Mouse (Mus musculus): ENCODE measurements around the gene B9d2.

The B9d2 gene

DNA sequence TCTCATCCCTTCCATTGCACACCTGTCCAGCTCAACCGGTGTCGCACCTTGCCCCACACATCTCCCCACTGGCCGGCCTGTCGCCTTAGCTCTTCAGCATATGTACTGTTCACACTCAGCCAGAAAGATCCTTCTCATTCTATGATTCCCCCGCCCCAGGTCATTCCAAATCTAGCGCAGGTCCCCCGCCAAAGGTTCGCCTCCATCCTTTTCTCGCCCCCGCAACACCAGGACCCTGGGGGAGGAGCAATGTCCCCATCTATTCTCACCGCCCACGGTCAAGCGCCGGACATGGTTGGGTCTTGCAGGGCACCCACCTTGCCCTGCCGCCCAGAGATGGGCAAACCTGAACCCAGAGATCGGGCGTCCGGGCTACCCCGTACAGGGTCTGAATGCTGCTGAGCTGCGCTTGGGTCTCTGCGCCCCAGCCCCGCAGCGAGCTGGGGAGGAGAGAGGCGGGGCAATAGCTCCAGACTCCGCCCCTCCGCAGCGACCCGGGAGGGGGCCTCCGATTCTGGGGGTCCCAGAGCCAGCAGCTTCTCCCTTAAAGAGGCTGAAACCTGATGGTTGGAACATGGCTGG lies 5.8 kb upstream of the B9d2 start, which contains the start of gene Tmem91:
Tmem91 (minus strand) TSS at position 448 of the 582 bp plus-strand sequence.
- no peak for DNase-seq (ENCODE audit: low read depth, low spot score)

DNA sequence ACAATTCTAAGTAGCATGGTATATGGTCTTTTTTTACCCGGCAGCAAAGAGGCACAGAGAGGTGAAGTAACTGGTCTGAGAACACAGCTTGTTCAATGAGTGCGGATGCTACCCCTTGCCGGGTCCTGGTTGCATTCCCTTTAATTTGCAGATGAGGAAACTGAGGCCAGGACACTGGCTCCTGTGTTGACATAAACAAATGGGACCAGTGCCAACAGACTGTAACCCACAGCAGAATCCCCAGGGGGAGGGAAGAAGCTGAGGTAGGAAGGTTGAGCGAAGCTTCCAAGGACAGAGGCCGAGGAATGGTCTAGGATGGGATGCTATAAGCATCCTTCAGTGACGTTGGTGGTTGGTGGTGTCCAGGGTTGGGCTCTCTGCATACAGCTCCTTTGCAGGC lies 5.2 kb upstream of the B9d2 start:
- no peak for DNase-seq (ENCODE audit: low read depth, low spot score)

DNA sequence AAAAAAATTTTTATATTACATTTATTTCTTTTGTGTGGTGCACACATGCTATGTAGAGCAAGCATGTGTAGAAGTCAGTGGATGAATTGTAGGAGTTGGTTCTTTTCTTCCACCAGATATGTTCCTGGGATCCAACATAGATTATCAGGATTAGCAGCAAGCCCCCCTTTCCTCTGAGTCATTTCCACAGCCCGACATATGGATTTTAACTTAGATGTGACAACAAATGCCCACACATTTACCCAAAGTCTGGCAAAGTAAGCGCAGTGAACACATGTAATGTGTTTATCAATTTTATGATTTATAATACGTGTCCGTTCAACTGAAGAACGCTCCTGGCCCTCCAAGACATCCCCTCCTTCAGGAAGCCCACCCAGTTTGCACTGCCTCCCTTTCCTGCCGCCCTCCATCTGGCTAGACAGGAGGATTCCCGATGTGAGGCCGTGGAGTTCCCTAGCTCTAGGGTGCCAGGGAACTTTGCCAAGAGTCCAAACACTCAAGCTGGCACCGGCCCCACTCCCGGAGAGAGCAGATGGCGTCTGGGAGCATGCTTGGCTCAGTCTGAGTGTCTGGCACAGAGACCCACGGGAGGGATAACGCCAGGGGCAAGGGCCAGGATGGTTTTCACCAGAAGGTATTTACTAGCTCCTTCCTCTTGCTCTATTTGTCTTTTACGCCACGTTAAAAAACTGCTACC lies 4.3 kb upstream of the B9d2 start:
- DNase-seq (ENCODE audit: low read depth, low spot score), result no peak

DNA sequence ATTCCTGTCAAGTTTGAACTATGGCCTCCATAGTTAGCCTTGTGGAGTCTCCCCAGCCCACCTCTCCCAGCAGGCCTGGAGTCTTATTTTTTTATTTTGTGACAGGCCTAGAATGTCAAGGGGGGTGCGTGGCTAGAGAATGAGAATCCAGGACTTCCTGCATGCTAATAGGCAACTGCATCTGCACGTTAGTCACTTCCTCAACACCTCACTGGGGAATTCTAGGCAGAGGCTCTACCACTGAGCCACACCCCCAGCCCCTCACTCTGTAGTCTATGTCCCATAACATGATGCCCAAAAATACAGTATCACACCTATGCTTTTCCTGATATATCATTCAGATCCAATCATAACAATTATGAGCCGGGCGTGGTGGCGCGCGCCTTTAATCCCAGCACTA lies 3.6 kb upstream of the B9d2 start:
- no peak for DNase-seq (ENCODE audit: low read depth, low spot score)

DNA sequence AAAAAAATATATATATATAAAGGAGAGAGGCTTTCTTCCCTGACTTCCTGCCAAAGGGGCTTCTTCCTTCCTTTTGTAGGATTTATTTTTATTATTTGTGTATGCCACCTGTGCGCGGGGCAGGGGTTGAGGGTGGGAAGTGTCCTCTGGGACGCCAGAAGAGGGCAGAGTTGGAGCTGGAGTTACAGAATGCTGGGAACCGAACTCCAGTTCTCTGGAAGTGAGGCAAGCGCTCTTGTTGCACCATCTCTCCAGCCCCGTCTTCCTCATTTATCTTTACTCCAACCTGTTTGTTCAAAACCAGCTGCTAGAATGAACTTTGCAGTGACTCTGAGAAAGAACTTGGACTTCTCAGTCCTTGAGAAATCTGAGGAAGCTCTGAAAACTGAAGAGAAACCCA lies 609 bp upstream of the B9d2 start:
- DNase-seq (ENCODE audit: low read depth, low spot score), result no peak

DNA sequence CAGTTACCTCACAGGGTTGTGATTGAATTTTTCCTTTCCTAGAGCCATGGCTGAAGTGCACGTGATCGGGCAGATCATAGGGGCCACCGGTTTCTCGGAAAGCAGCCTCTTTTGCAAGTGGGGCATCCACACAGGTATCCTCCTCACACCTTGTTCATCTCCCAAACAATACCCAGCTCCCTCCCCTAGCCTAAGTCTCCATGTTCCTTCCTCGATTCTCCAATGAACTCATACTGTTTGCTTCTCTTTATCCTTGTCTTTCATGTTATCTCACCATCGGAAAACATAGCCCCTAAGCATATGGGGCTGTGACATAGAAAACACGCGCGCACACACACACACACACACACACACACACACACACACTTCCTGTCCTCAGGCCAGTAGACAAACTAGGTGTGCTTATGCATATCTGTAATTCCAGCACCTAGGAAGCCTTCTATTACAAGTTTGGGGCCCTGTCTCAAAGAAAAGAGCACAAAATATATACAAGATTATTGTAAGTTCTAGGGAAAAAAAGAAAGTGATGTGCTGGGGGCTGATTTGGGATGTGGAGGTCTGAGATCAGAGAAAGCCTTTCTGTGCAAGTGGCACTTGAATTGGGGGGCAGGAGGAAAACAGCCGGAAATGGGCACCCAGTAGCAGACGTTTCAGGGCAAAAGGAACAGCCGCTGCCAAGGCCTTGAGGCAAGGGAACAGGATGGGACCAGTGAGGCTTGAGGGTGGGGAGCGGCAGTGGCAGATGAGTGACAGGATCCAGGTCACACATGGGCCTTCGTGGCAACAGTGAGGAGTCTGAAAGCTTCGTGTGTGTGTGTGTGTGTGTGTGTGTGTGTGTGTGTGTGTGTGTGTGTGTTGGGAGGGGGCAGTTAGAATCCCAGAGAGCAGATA lies 1.0 kb downstream of the B9d2 start:
- peak; percentile 39 for DNase-seq (ENCODE audit: low read depth, low spot score)

DNA sequence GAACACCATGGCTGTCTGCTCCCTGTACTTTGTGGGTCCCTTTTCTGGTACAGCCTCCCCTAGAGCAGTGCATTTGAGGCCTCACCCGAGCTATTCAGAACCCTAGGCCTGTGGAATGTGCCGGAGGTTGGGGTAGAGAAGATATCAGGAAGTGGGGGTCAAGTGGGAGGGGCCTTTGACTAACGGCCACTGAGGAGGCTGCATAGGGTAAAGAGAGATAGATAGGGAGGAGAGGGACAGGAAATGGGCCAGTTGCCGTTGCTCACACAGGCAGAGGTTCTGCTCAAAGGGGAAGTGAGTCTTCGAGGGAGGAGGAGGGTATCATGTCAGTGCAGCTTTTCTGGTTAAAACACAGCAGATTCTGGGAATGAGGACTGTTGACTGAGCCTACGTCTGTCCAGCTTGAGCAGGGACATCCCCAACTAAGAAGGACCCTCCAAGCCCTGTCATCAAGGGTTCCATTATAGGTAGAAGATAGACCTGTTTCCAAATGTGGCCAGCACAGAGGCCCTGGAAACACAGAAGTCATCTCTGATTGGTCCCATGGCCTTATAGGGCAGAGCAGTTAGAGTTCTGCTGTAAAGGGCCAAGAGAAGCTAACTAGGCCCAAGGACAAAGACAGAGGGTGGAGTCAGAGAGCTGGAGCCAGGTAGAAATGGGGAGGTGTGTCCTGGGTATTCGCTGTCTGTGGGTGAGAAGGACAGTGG lies 3.0 kb downstream of the B9d2 start:
- DNase-seq (ENCODE audit: low read depth, low spot score), result peak; percentile 92

DNA sequence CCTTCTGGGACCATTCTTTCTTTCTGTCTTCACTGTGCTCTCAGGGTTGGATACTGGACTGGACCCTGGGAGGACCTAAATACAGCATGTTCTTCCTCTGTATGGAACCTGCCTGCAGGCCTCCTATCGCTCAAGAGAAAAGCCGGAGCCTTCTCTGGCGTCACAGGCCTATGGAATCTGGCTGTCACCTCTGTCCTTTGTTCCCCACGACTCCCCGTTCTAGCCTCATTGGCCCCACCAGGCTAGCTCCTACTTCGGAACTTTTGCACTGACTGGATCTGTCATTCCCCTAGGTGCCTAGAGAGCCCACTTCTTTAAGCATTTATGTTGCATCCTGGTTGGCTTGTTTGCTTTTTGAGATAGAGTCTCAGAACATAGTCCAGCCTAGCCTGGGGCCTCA lies 4.1 kb downstream of the B9d2 start:
- DNase-seq (ENCODE audit: low read depth, low spot score), result no peak

DNA sequence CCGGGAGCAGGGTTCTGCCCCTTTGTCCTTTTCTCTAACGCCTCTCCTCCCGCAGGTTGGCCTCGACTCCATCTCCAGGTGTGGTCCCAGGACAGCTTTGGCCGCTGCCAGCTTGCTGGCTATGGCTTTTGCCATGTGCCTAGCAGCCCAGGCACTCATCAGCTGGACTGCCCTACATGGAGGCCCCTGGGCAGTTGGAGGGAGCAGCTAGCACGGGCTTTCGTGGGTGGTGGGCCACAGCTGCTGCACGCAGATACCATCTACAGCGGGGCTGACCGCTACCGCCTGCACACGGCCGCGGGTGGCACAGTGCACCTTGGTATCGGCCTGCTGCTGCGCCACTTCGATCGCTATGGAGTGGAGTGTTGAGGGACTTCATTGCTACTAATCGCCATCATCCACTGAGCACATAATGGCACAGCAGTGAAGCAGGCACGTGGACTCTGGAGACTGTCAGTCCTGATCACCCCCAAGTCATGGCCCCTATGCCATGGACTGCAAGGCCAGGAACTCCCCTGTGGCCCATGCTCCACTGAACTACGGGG lies 5.4 kb downstream of the B9d2 start:
- DNase-seq (ENCODE audit: low read depth, low spot score), result no peak

DNA sequence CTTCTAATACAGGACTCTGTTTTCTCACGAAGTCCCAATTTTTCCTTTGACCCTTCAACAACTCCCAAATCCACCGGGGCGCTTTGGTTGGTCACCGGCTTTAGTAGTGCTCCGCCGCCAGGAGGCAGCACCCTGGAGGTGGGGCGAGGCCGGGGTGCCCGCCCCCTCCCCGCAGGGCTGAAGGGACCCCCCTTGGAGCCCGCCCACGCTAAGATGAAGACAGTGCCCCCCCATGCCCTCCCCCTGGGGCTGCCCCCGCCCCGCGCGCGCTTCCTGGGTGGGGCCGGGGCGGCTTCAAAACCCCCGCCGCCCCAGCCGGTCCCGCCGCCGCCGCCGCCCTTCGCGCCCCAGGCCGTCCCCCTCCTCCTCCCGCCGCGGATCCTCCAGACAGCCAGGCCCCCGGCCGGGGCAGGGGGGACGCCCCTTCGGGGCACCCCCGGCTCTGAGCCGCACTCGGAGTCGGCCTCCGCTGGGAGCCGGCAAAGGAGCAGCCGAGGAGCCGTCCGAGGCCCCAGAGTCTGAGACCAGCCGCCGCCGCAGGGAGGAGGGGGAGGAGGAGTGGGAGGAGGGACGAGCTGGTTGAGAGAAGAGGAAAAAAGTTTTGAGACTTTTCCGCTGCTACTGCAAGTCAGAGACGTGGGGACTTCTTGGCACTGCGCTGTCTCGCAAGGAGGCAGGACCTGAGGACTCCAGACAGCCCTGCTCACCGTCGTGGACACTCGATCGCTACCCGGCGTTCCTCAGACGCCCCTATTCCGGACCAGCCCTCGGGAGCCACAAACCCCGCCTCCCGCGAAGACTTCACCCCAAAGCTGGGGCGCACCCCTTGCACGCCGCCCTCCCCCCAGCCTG lies 6.3 kb downstream of the B9d2 start, which contains the start of gene Tgfb1:
Tgfb1 (plus strand) TSS at position 323 of the 852 bp plus-strand sequence.
- DNase-seq (ENCODE audit: low read depth, low spot score), result peak; percentile 90

DNA sequence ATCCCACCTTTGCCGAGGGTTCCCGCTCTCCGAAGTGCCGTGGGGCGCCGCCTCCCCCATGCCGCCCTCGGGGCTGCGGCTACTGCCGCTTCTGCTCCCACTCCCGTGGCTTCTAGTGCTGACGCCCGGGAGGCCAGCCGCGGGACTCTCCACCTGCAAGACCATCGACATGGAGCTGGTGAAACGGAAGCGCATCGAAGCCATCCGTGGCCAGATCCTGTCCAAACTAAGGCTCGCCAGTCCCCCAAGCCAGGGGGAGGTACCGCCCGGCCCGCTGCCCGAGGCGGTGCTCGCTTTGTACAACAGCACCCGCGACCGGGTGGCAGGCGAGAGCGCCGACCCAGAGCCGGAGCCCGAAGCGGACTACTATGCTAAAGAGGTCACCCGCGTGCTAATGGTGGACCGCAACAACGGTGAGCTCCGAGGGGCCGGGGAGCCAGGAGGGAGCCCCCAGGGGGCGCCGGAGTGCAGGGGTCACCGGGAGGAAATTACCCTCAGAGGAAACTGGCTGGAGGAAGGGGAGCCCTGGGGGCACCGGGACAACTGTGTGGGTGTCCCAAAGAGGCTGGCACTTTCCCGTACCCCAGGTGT lies 7.3 kb downstream of the B9d2 start:
- peak; percentile 83 for DNase-seq (ENCODE audit: low read depth, low spot score)

DNA sequence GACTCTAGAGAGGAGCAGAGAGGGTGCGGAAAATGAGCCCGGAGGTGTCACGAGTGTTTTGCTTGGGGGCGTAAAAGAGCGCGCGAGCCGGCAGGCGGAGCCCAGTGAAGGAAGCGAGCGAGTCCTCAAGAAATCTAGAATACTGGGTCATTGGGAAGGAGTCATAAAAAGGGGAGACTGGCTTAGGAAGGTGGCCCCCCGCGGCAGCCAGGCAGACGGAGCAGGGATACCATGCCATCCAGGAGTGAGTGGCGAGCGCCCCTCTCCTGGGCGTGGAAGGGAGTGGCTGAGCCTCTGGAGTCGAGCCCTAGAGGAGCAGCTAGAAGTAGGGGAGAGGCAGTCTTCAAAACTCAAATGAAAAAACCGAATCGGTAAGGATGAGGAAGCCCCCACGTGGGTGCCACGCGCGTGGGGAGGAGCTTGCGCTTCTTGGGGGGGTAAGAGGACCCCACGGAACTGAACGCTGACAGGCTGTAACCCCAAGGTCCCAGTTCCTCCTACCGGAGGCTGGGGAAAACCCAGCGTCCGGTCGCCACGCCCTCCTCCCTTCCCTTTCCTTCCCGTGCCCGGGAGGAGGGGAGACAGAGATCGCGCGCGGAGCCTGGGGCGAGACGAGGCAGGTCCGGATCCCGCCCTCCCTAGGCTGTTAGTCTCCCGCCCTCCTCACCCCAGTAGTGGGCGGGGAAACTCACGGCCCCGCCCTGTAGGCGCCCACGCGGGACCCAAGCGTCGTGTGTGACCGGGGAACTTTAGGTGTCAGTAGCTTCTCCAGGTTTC lies 8.4 kb downstream of the B9d2 start:
- peak; percentile 81 for DNase-seq (ENCODE audit: low read depth, low spot score)

DNA sequence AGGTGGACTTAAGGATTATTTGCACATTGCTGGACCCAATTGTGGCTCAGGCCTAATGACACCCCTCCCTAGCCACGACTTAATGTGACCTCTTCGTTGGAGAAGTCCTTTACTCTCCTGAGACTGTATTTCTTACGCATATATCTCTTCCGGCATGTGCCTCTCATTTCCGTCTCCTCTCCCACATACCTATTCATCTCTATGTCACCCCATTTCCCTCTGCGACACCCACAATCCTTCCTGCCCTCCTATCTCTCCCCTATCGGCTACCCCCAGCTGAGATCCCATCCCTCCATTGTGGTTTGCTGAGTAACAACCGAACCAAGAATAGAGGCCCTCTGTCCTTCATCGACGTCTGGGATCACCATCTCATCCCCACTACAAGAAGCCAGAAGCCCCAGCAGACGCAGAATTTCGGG lies 9.0 kb downstream of the B9d2 start:
- no peak for DNase-seq (ENCODE audit: low read depth, low spot score)

DNA sequence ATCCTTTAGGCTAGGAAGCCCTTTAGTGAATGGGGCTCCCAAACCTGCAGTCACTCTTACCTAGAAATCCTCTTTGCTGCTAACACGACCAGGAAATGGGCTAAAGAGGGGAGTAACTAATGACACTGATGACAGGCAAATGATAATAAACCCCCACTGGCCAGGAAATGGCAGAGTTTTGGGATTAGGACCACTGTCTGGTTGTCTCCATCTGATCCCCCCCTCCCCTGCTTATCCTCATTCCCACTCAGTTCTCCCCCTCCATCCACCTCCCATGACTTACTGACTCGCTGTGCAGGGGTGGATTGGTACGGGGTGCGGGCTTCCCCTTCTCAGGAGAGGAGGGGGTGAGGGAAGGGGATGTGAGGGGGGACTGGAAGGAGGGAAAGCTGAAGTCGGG lies 9.5 kb downstream of the B9d2 start:
- no peak for DNase-seq (ENCODE audit: low read depth, low spot score)

DNA sequence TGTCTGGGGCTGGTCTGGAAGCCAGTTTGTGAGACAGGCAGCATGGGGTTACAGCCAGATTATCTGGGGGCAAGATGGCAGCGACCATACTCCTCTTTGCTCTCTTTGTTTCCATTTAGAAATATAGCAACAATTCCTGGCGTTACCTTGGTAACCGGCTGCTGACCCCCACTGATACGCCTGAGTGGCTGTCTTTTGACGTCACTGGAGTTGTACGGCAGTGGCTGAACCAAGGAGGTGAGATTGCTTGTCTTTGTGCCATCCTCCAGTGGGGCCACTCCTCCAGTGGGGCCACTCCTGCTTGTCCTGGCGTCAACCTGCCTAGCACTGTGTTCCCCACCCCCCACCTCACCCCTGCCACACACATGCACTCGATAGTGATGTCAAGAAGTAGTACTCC lies 13.5 kb downstream of the B9d2 start:
- DNase-seq (ENCODE audit: low read depth, low spot score), result no peak

DNA sequence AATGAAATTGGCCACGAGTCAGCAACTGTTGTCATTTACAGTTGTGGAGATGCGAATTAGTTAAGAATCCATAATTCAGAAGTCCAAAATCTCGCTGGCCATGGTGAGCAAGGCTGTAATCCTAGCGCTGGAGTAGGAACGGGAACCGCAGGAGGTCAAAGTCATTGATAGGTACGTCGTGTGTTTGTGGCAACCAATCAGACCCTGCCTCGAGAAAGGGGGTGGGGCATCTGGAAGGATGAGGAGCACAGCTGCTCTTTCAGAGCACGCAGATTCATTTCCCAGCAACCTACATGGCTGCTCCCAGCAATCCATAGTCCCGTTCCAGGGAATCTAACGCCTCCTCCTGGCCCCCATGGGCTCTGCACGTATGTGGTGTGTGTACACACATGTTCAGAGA lies 19.3 kb downstream of the B9d2 start:
- DNase-seq (ENCODE audit: low read depth, low spot score), result no peak

DNA sequence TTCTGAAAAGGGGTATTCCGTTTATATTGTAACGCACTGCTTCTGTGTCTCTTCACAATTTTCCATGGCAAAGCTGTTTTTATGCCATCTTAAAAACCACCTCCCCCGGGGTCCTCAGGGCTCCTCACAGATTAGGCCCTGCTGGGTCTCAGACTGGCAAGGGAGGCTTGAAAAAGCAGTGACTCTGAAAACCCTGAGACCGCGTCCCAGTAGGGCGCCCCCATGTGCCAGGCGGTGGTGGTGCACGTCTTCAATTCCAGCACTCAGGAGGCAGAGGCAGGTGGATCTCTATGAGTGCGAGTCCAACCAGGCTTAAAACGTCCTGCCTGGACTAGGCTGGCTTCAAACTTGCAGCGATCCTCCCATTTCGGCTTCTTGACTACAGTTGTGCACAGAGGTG lies 20.2 kb downstream of the B9d2 start:
- no peak for DNase-seq (ENCODE audit: low read depth, low spot score)

DNA sequence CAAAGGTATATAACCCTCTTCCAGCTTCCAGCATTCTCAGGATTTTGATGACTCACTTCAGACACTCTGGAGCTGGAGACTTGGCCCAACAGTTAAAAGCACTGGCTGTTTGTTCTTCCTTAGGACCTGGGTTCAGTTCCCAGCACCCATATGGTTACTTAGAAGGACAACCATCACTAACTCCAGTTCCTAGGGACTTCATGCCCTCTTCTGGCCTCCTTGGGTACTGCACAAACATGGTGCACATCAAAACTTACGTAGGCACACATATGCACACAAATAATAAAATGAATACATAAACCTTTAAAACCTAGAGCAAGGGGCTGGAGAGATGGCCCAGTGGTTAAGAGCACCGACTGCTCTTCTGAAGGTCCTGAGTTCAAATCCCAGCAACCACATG lies 21.8 kb downstream of the B9d2 start:
- peak; percentile 33 for DNase-seq (ENCODE audit: low read depth, low spot score)

DNA sequence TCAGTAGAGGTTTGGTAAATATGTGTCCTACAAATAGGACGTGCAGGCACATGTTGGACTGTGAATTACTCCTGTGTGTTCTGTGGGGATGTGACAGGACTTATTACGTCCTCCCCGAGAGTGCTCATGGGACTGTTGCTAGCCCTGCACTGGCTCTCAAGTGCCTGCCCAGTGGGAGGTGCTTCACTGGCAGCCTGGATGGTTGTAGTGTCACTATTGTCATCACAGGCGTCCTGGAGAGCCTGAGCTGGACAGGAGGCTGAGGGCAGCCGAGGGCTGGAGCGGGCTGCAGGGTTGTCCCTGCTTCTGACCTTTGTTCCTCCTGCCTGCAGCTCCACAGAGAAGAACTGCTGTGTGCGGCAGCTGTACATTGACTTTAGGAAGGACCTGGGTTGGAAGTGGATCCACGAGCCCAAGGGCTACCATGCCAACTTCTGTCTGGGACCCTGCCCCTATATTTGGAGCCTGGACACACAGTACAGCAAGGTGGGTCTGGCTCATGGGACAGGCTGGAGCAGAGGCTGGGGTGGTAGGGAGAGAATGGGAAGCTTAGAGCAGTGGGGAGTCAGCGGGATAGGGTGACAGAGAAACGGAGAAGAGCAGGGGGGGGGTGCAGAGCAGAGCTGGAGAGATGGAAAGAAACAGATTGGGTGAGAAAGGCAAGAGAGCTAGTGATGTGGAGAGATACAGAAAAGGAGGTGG lies 23.4 kb downstream of the B9d2 start:
- DNase-seq (ENCODE audit: low read depth, low spot score), result no peak
